Mouse (Mus musculus) liver, embryonic 12.5 days (tissue): ENCODE data around the gene Ptn. TPM values are rescaled to one million over a fixed set of nuclear protein-coding genes. Genes with fewer than 3 reads are reported as not detected.

Experiments used
- ATAC-seq: fragments of 200-750 bp; cut with Nextera tagmentation; 2 replicates; pipeline ENCODE4 v1.8.0; 2017; ENCODE audit warnings: moderate number of reproducible peaks, mild to moderate bottlenecking, moderate library complexity
- H3K27ac ChIP-seq: fragments of 300-500 bp; sonication (generic); 2 replicates; pipeline ENCODE4 v1.5.1; 2016; ENCODE audit warnings: mild to moderate bottlenecking
- H3K27me3 ChIP-seq: fragments of 300-500 bp; sonication (generic); replicated peaks from 2 replicates; pipeline ENCODE4 v1.6.1; 2016; ENCODE audit warnings: mild to moderate bottlenecking, moderate library complexity
- H3K36me3 ChIP-seq: fragments of 300-500 bp; sonication (generic); 2 replicates; pipeline ENCODE4 v1.6.1; 2016; ENCODE audit warnings: mild to moderate bottlenecking, moderate library complexity
- H3K4me1 ChIP-seq: fragments of 300-500 bp; sonication (generic); 2 replicates; pipeline ENCODE4 v1.6.1; 2016
- H3K4me2 ChIP-seq: fragments of 300-500 bp; sonication (generic); 2 replicates; pipeline ENCODE4 v1.6.1; 2016; ENCODE audit warnings: mild to moderate bottlenecking, moderate library complexity
- H3K4me3 ChIP-seq: fragments of 300-500 bp; sonication (generic); 2 replicates; pipeline ENCODE4 v1.5.1; 2016; ENCODE audit warnings: mild to moderate bottlenecking, moderate library complexity
- H3K9ac ChIP-seq: fragments of 300-500 bp; sonication (generic); 2 replicates; pipeline ENCODE4 v1.6.1; 2016; ENCODE audit warnings: mild to moderate bottlenecking, moderate library complexity
- H3K9me3 ChIP-seq: fragments of 300-500 bp; sonication (generic); replicated peaks from 2 replicates; pipeline ENCODE4 v1.6.1; 2016; ENCODE audit warnings: mild to moderate bottlenecking, moderate library complexity
- WGBS: fragments of 180-500 bp; shearing (Covaris S2); methylation state at CpG from one replicate; pipeline ENCODE4 v1.1.7; 2016; ENCODE audit not compliant: insufficient replicate concordance; 5-methylcytosine and 5-hydroxymethylcytosine counted together
- polyA plus RNA-seq: library from polyadenylated mRNA; unstranded; fragments of >200 nt; fragmentation: Nextera tagmentation; extraction: Ambion mirVana; gene quantifications from 2 replicates; pipeline ENCODE4 v1.2.1, GENCODE M21; 2016

Gene Ptn
- polyA plus RNA-seq, 1 experiment from 2014 or later: 59.8 TPM

GRCm38 (mm10) chr6:36809311-36809726 is 701 bp downstream of the Ptn start:
- no peaks in the 10 kb centered on the region for H3K4me1 ChIP-seq
- 20% methylated on average over 7 of the region's 7 CpGs for WGBS
- ATAC-seq: no peak
- H3K27me3 ChIP-seq: peaks cover 11% of the 10 kb centered on the region; the same call in 1 of the 2 replicates
- H3K4me3 ChIP-seq: peak overlapping the region; percentile 43
- no peaks in the 10 kb centered on the region for H3K36me3 ChIP-seq
- H3K27ac ChIP-seq: peak overlapping the region; percentile 45; the same call in 1 of the 2 replicates
- H3K9me3 ChIP-seq: no peaks in the 10 kb centered on the region
- H3K4me2 ChIP-seq: peak overlapping the region; percentile 44
- H3K9ac ChIP-seq: peak overlapping the region; percentile 27; the same call in 1 of the 2 replicates

GRCm38 (mm10) chr6:36808306-36809058 is 1.5 kb downstream of the Ptn start:
- H3K9ac ChIP-seq: no peak overlapping the region
- no peak overlapping the region for H3K27ac ChIP-seq
- no peaks in the 10 kb centered on the region for H3K9me3 ChIP-seq
- peaks cover 11% of the 10 kb centered on the region; the same call in 1 of the 2 replicates for H3K27me3 ChIP-seq
- H3K4me1 ChIP-seq: no peaks in the 10 kb centered on the region
- H3K36me3 ChIP-seq: no peaks in the 10 kb centered on the region
- no peak for ATAC-seq
- no peak overlapping the region for H3K4me2 ChIP-seq
- peak overlapping the region; percentile 43; the same call in 1 of the 2 replicates for H3K4me3 ChIP-seq
- 62% methylated on average over 7 of the region's 7 CpGs for WGBS

- Histone ChIP-seq H3K4me2 (no peak overlapping the region), H3K9ac (no peak overlapping the region), H3K27ac (no peak overlapping the region), H3K4me1 (no peaks in the 10 kb centered on the region), H3K36me3 (no peaks in the 10 kb centered on the region), H3K9me3 (no peaks in the 10 kb centered on the region), H3K27me3 (peaks cover 11% of the 10 kb centered on the region; the same call in 1 of the 2 replicates), H3K4me3 (no peak overlapping the region)
- ATAC-seq: no peak
- 66% methylated on average over 6 of the region's 6 CpGs for WGBS
Observed at GRCm38 (mm10) chr6:36806906-36807305, 3.1 kb downstream of the Ptn start.

- Histone ChIP-seq H3K9ac (no peak overlapping the region), H3K27me3 (no peaks in the 10 kb centered on the region), H3K36me3 (no peaks in the 10 kb centered on the region), H3K27ac (no peak overlapping the region), H3K4me1 (no peaks in the 10 kb centered on the region), H3K4me3 (no peak overlapping the region), H3K4me2 (no peak overlapping the region), H3K9me3 (no peaks in the 10 kb centered on the region)
- ATAC-seq: no peak
- WGBS: 61% methylated on average over 5 of the region's 5 CpGs
Observed at GRCm38 (mm10) chr6:36800309-36800946, 9.6 kb downstream of the Ptn start.

GRCm38 (mm10) chr6:36797066-36797655 is 12.9 kb downstream of the Ptn start:
- no peaks in the 10 kb centered on the region for H3K9me3 ChIP-seq
- H3K4me2 ChIP-seq: no peak overlapping the region
- ATAC-seq: no peak
- WGBS: 51% methylated on average over 3 of the region's 3 CpGs
- no peak overlapping the region for H3K27ac ChIP-seq
- no peak overlapping the region for H3K4me3 ChIP-seq
- no peaks in the 10 kb centered on the region for H3K27me3 ChIP-seq
- no peak overlapping the region for H3K9ac ChIP-seq
- no peaks in the 10 kb centered on the region for H3K4me1 ChIP-seq
- H3K36me3 ChIP-seq: no peaks in the 10 kb centered on the region

DNA sequence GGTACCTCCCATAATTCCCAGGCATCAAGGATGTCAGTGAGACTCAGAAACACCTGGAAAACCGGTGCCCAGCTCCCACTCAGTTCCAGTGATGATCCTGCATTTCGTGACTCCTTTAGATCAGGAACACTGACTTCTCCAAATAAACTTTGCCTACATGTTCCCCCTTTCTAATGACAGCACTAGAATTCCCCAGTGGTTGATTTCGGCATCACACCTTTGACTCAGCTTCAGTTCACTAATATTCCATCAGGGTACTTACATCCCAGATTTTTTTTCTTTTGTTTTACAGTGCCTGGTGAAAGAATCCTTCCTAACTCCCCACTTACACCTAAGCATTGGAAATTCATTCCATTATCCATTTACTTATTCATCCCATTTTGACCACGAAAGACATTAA is 15.5 kb downstream of the Ptn start:
- no peaks in the 10 kb centered on the region for H3K27me3 ChIP-seq
- WGBS: 50% methylated on average over 4 of the region's 4 CpGs
- no peak overlapping the region for H3K4me3 ChIP-seq
- ATAC-seq: no peak
- no peaks in the 10 kb centered on the region for H3K36me3 ChIP-seq
- no peak overlapping the region for H3K27ac ChIP-seq
- no peak overlapping the region for H3K4me2 ChIP-seq
- H3K9me3 ChIP-seq: no peaks in the 10 kb centered on the region
- H3K4me1 ChIP-seq: no peaks in the 10 kb centered on the region
- no peak overlapping the region for H3K9ac ChIP-seq

DNA sequence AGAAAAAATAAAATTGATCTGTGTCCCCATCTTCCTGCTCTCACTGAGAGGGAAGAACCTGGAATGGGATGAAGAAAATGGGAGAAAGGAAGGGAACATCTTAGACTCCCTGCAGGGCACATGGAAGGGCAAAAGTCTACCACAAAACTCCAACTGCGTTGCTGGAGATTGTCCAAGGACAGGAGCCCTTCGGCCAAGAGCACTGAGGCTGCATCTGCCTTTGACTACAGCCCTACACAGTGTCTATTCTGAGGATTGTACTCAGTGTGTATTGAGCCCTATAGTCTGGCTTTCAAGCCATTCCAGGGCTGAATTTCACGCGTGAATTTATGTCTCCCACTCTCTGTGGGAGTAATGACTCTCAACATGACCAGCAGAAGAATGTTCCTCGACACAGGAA is 16.2 kb downstream of the Ptn start:
- Histone ChIP-seq H3K4me3 (no peak overlapping the region), H3K27ac (no peak overlapping the region), H3K4me2 (no peak overlapping the region), H3K36me3 (no peaks in the 10 kb centered on the region), H3K9ac (no peak overlapping the region), H3K27me3 (no peaks in the 10 kb centered on the region), H3K4me1 (no peaks in the 10 kb centered on the region), H3K9me3 (no peaks in the 10 kb centered on the region)
- no peak for ATAC-seq
- 44% methylated on average over 5 of the region's 5 CpGs for WGBS

GRCm38 (mm10) chr6:36789261-36789660 is 20.8 kb downstream of the Ptn start:
- no peaks in the 10 kb centered on the region for H3K4me1 ChIP-seq
- H3K27me3 ChIP-seq: no peaks in the 10 kb centered on the region
- H3K4me2 ChIP-seq: no peak overlapping the region
- H3K36me3 ChIP-seq: no peaks in the 10 kb centered on the region
- no peak for ATAC-seq
- H3K9ac ChIP-seq: no peak overlapping the region
- 65% methylated on average over 4 of the region's 4 CpGs for WGBS
- H3K4me3 ChIP-seq: no peak overlapping the region
- no peak overlapping the region for H3K27ac ChIP-seq
- H3K9me3 ChIP-seq: no peaks in the 10 kb centered on the region

GRCm38 (mm10) chr6:36788576-36789191 is 21.3 kb downstream of the Ptn start:
- 49% methylated on average over 12 of the region's 12 CpGs for WGBS
- H3K36me3 ChIP-seq: no peaks in the 10 kb centered on the region
- no peaks in the 10 kb centered on the region for H3K27me3 ChIP-seq
- no peak for ATAC-seq
- H3K4me2 ChIP-seq: no peak overlapping the region
- H3K27ac ChIP-seq: no peak overlapping the region
- H3K4me1 ChIP-seq: no peaks in the 10 kb centered on the region
- no peaks in the 10 kb centered on the region for H3K9me3 ChIP-seq
- H3K4me3 ChIP-seq: no peak overlapping the region
- no peak overlapping the region for H3K9ac ChIP-seq

- H3K4me3 ChIP-seq: no peak overlapping the region
- no peak for ATAC-seq
- WGBS: 44% methylated on average over 3 of the region's 3 CpGs
Observed at GRCm38 (mm10) chr6:36784682-36785208, 25.3 kb downstream of the Ptn start.

GRCm38 (mm10) chr6:36782481-36782880 is 27.5 kb downstream of the Ptn start:
- no peak for ATAC-seq
- no peak overlapping the region for H3K4me2 ChIP-seq
- H3K9ac ChIP-seq: no peak overlapping the region
- H3K4me1 ChIP-seq: no peaks in the 10 kb centered on the region
- no peaks in the 10 kb centered on the region for H3K9me3 ChIP-seq
- H3K36me3 ChIP-seq: no peaks in the 10 kb centered on the region
- no peak overlapping the region for H3K4me3 ChIP-seq
- no peaks in the 10 kb centered on the region for H3K27me3 ChIP-seq
- WGBS: 54% methylated on average over 4 of the region's 4 CpGs
- no peak overlapping the region for H3K27ac ChIP-seq

More at GRCm38 (mm10) chr6:36784682-36785208, 25.3 kb downstream of the Ptn start:
- Histone ChIP-seq H3K27me3 (no peaks in the 10 kb centered on the region), H3K4me2 (no peak overlapping the region), H3K9ac (no peak overlapping the region), H3K27ac (no peak overlapping the region), H3K36me3 (no peaks in the 10 kb centered on the region), H3K4me1 (no peaks in the 10 kb centered on the region), H3K9me3 (no peaks in the 10 kb centered on the region)
